7 mouse cellular contexts compared by ENCODE assay signal in genomic region chr4:143350047-143351015, GRCm38 (mm10). TPM values are rescaled to one million over a fixed set of nuclear protein-coding genes. Genes with fewer than 3 reads are reported as not detected.
DNase-seq lines count a peak whose midpoint lies in the region; ATAC-seq and TF ChIP-seq lines count a peak whose summit lies in the region.

No protein-coding gene starts in this region.

- H3K9me3 ChIP-seq in lung, embryonic 16.5 days (ENCODE audit: control insufficient read depth, low read length): no peaks in the 10 kb centered on the region
- no peaks in the 10 kb centered on the region for H3K9me3 ChIP-seq in hindbrain, embryonic 10.5 days
- no peaks in the 10 kb centered on the region for H3K9me3 ChIP-seq in midbrain, embryonic 15.5 days

- peaks cover 5% of the 10 kb centered on the region for H3K4me1 ChIP-seq in lung, embryonic 16.5 days (replicated peaks; ENCODE audit: control insufficient read depth, insufficient read depth, low read length)
- no peaks in the 10 kb centered on the region for H3K4me1 ChIP-seq in cortical plate, adult 2 months (ENCODE audit: control insufficient read depth, insufficient read depth, low read length)
- peaks cover 23% of the 10 kb centered on the region for H3K4me1 ChIP-seq in hindbrain, embryonic 10.5 days (replicated peaks)
- H3K4me1 ChIP-seq in midbrain, embryonic 15.5 days: peaks cover 19% of the 10 kb centered on the region

- no peak for DNase-seq in lung, postnatal 4 days
- peak; percentile 50 for DNase-seq in hindbrain, embryonic 10.5 days (ENCODE audit: low spot score)
- no peak for DNase-seq in T-cell, adult 2 months (ENCODE audit: low spot score)
- no peak for DNase-seq in c-Kit-positive CD71-positive TER-119-positive erythroid progenitor cells, embryonic 14.5 days (ENCODE audit: low spot score)

- H3K4me3 ChIP-seq in lung, embryonic 16.5 days (ENCODE audit: low read length): peak overlapping the region; percentile 46
- H3K4me3 ChIP-seq in cortical plate, adult 2 months (ENCODE audit: insufficient read depth, low read length): peak overlapping the region; percentile 32
- peak overlapping the region; percentile 65 for H3K4me3 ChIP-seq in hindbrain, embryonic 10.5 days
- peak overlapping the region; percentile 52 for H3K4me3 ChIP-seq in midbrain, embryonic 15.5 days

- H3K9ac ChIP-seq in lung, embryonic 16.5 days (ENCODE audit: low read length): 0 out of 2 replicates have a peak overlapping the region, but pooled peaks have one; percentile 23
- peak overlapping the region; percentile 42 for H3K9ac ChIP-seq in midbrain, embryonic 15.5 days

- no peaks in the 10 kb centered on the region for H3K36me3 ChIP-seq in lung, embryonic 16.5 days (ENCODE audit: control insufficient read depth, insufficient read depth, low read length)
- no peaks in the 10 kb centered on the region for H3K36me3 ChIP-seq in hindbrain, embryonic 10.5 days
- H3K36me3 ChIP-seq in midbrain, embryonic 15.5 days (replicated peaks): no peaks in the 10 kb centered on the region

- no peak for TF ChIP-seq POLR2A in cortical plate, adult 2 months (IDR thresholded peaks at IDR 0.05; ENCODE audit: extremely low read depth, insufficient read depth, low read length)

- H3K4me2 ChIP-seq in lung, embryonic 16.5 days (ENCODE audit: low read depth, low read length): peak overlapping the region; percentile 72
- peak overlapping the region; percentile 99 for H3K4me2 ChIP-seq in midbrain, embryonic 15.5 days

- 3% methylated on average over 72 of the region's 72 CpGs for WGBS in lung, embryonic 16.5 days
- WGBS in hindbrain, embryonic 10.5 days: 3% methylated on average over 72 of the region's 72 CpGs
- 3% methylated on average over 71 of the region's 72 CpGs for WGBS in midbrain, embryonic 15.5 days

- TF ChIP-seq CTCF in cortical plate, adult 2 months (IDR thresholded peaks at IDR 0.05; ENCODE audit: extremely low read depth, insufficient read depth, low read length): no peak

- peak; percentile 28; the same call in 1 of the 2 replicates for ATAC-seq in lung, embryonic 16.5 days (ENCODE audit: low read depth)
- peak; percentile 48 for ATAC-seq in midbrain, embryonic 15.5 days (replicated peaks)

- no peak overlapping the region for H3K27ac ChIP-seq in lung, embryonic 16.5 days (ENCODE audit: low read length)
- no peak overlapping the region for H3K27ac ChIP-seq in cortical plate, adult 2 months (ENCODE audit: insufficient read depth, low read length)
- H3K27ac ChIP-seq in hindbrain, embryonic 10.5 days: peak overlapping the region; percentile 75
- H3K27ac ChIP-seq in midbrain, embryonic 15.5 days: no peak overlapping the region

- peaks cover 37% of the 10 kb centered on the region for H3K27me3 ChIP-seq in lung, embryonic 16.5 days (ENCODE audit: control insufficient read depth, insufficient read depth, low read depth, low read length)
- H3K27me3 ChIP-seq in hindbrain, embryonic 10.5 days (ENCODE audit: insufficient read depth, poor library complexity, severe bottlenecking): peaks cover 63% of the 10 kb centered on the region
- peaks cover 40% of the 10 kb centered on the region for H3K27me3 ChIP-seq in midbrain, embryonic 15.5 days (replicated peaks)

RNA-seq across cellular contexts. Expression of gene Lrrc38, which starts 0.8 kb away (rescaled TPM):
- 0.16 TPM in 1 of 2 replicates, not detected in the other for polyA plus RNA-seq in lung, embryonic 16.5 days (2015; fragmentation: Nextera tagmentation; extraction: Ambion mirVana)
- polyA plus RNA-seq in cortical plate, adult 2 months (2012; rRNA removed): 2.3 and 3.0 TPM in 2 replicates
- polyA plus RNA-seq in hindbrain, embryonic 10.5 days (2016; fragmentation: Nextera tagmentation; extraction: Ambion mirVana): 0.14 and 0.18 TPM in 2 replicates
- 0.27 and 0.31 TPM in 2 replicates for polyA plus RNA-seq in midbrain, embryonic 15.5 days (2015; fragmentation: Nextera tagmentation; extraction: Ambion mirVana)

RNA-seq across cellular contexts. Expression of gene Pramel1, which starts 43.9 kb away (rescaled TPM):
- not detected in 2 replicates for polyA plus RNA-seq in lung, embryonic 16.5 days (2015; fragmentation: Nextera tagmentation; extraction: Ambion mirVana)
- 0.06 TPM in 2 replicates for polyA plus RNA-seq in cortical plate, adult 2 months (2012; rRNA removed)
- not detected in 2 replicates for polyA plus RNA-seq in hindbrain, embryonic 10.5 days (2016; fragmentation: Nextera tagmentation; extraction: Ambion mirVana)
- not detected in 2 replicates for polyA plus RNA-seq in midbrain, embryonic 15.5 days (2015; fragmentation: Nextera tagmentation; extraction: Ambion mirVana)

RNA-seq across cellular contexts. Expression of gene Pdpn, which starts 51.0 kb away (rescaled TPM):
- polyA plus RNA-seq in lung, embryonic 16.5 days (2015; fragmentation: Nextera tagmentation; extraction: Ambion mirVana): 58.2 and 67.6 TPM in 2 replicates
- 11.8 and 11.9 TPM in 2 replicates for polyA plus RNA-seq in cortical plate, adult 2 months (2012; rRNA removed)
- 85.2 and 113 TPM in 2 replicates for polyA plus RNA-seq in hindbrain, embryonic 10.5 days (2016; fragmentation: Nextera tagmentation; extraction: Ambion mirVana)
- polyA plus RNA-seq in midbrain, embryonic 15.5 days (2015; fragmentation: Nextera tagmentation; extraction: Ambion mirVana): 40.8 and 46.3 TPM in 2 replicates
